Mouse (Mus musculus): ENCODE results near the gene Nrg4. TPM values are rescaled to one million over a fixed set of nuclear protein-coding genes. Genes with fewer than 3 reads are reported as not detected.
"Not testable (repeated sequence)": the region's sequence is repeated elsewhere in the genome, so short reads cannot be mapped to it uniquely, and the experiment has no call there.

The Nrg4 gene
- polyA plus RNA-seq, 1 experiment: 0.19 TPM

GRCm38 (mm10) chr9:55250595-55251247 is 75.9 kb downstream of the Nrg4 start:
- H3K36me3 ChIP-seq (ENCODE audit: control insufficient read depth, insufficient read depth): no peaks in the 10 kb centered on the region
- no peak overlapping the region for H3ac ChIP-seq (ENCODE audit: control insufficient read depth, insufficient read length)
- no peak overlapping the region for H3K4me2 ChIP-seq (ENCODE audit: low read depth)
- no peak for TF ChIP-seq SRF (IDR thresholded peaks at IDR 0.05; ENCODE audit: control insufficient read depth, insufficient read length, low read depth)
- TF ChIP-seq TCF12 (IDR thresholded peaks at IDR 0.05; ENCODE audit: insufficient read depth, poor library complexity, severe bottlenecking): no peak
- no peak for TF ChIP-seq MYOG (IDR thresholded peaks at IDR 0.05; ENCODE audit: control insufficient read depth in 1 of 3, insufficient read depth in 1 of 3, insufficient read length in 2 of 3, low read depth in 2 of 3)
- TF ChIP-seq MAX (IDR thresholded peaks at IDR 0.05; ENCODE audit: low read depth): no peak
- TF ChIP-seq USF1 (IDR thresholded peaks at IDR 0.05; ENCODE audit: low read depth): no peak
- no peak for TF ChIP-seq TCF3 (IDR thresholded peaks at IDR 0.05; ENCODE audit: insufficient read length, low read depth)
- no peak for TF ChIP-seq MYOD1 (IDR thresholded peaks at IDR 0.05; ENCODE audit: control insufficient read depth in 1 of 3, insufficient read length in 2 of 3, low read depth in 2 of 3)
- TF ChIP-seq CEBPB (IDR thresholded peaks at IDR 0.05; ENCODE audit: insufficient read depth, poor library complexity, severe bottlenecking): no peak
- TF ChIP-seq POLR2A (IDR thresholded peaks at IDR 0.05; ENCODE audit: insufficient read length, low read depth): no peak
- no peak for TF ChIP-seq POLR2AphosphoS2 (IDR thresholded peaks at IDR 0.05; ENCODE audit: insufficient read length, low read depth)
- no peak for TF ChIP-seq REST (IDR thresholded peaks at IDR 0.05; ENCODE audit: insufficient read depth, insufficient read length)
- TF ChIP-seq E2F4 (IDR thresholded peaks at IDR 0.05; ENCODE audit: insufficient read depth): no peak
- H3K4me3 ChIP-seq: no peak overlapping the region
- H3K27me3 ChIP-seq (ENCODE audit: control insufficient read depth, insufficient read depth, insufficient read length): no peaks in the 10 kb centered on the region
- H3K79me2 ChIP-seq (ENCODE audit: control insufficient read depth, insufficient read depth): no peaks in the 10 kb centered on the region

- no peaks in the 10 kb centered on the region for H3K79me2 ChIP-seq (ENCODE audit: control insufficient read depth, insufficient read depth)
- H3K4me2 ChIP-seq (ENCODE audit: low read depth): no peak overlapping the region
- H3K27me3 ChIP-seq (ENCODE audit: control insufficient read depth, insufficient read depth, insufficient read length): peaks cover under 1% of the 10 kb centered on the region
- no peak overlapping the region for H3ac ChIP-seq (ENCODE audit: control insufficient read depth, insufficient read length)
- no peaks in the 10 kb centered on the region for H3K36me3 ChIP-seq (ENCODE audit: control insufficient read depth, insufficient read depth)
- H3K4me3 ChIP-seq: no peak overlapping the region
- TF ChIP-seq TCF12 (IDR thresholded peaks at IDR 0.05; ENCODE audit: insufficient read depth, poor library complexity, severe bottlenecking) (no peak), POLR2A (IDR thresholded peaks at IDR 0.05; ENCODE audit: insufficient read length, low read depth) (no peak), CEBPB (IDR thresholded peaks at IDR 0.05; ENCODE audit: insufficient read depth, poor library complexity, severe bottlenecking) (no peak), E2F4 (IDR thresholded peaks at IDR 0.05; ENCODE audit: insufficient read depth) (no peak), USF1 (IDR thresholded peaks at IDR 0.05; ENCODE audit: low read depth) (no peak), REST (IDR thresholded peaks at IDR 0.05; ENCODE audit: insufficient read depth, insufficient read length) (no peak), SRF (IDR thresholded peaks at IDR 0.05; ENCODE audit: control insufficient read depth, insufficient read length, low read depth) (no peak), MYOD1 (IDR thresholded peaks at IDR 0.05; ENCODE audit: control insufficient read depth in 1 of 3, insufficient read length in 2 of 3, low read depth in 2 of 3) (no peak), MAX (IDR thresholded peaks at IDR 0.05; ENCODE audit: low read depth) (no peak), POLR2AphosphoS2 (IDR thresholded peaks at IDR 0.05; ENCODE audit: insufficient read length, low read depth) (no peak), TCF3 (IDR thresholded peaks at IDR 0.05; ENCODE audit: insufficient read length, low read depth) (no peak), MYOG (IDR thresholded peaks at IDR 0.05; ENCODE audit: control insufficient read depth in 1 of 3, insufficient read depth in 1 of 3, insufficient read length in 2 of 3, low read depth in 2 of 3) (no peak)
Observed at GRCm38 (mm10) chr9:55248465-55248864, 78.2 kb downstream of the Nrg4 start.

- no peak overlapping the region for H3ac ChIP-seq (ENCODE audit: control insufficient read depth, insufficient read length)
- no peaks in the 10 kb centered on the region for H3K36me3 ChIP-seq (ENCODE audit: control insufficient read depth, insufficient read depth)
- TF ChIP-seq MAX (IDR thresholded peaks at IDR 0.05; ENCODE audit: low read depth) (no peak), E2F4 (IDR thresholded peaks at IDR 0.05; ENCODE audit: insufficient read depth) (no peak)
- H3K4me2 ChIP-seq (ENCODE audit: low read depth): no peak overlapping the region
- H3K27me3 ChIP-seq (ENCODE audit: control insufficient read depth, insufficient read depth, insufficient read length): peaks cover 9% of the 10 kb centered on the region
- no peaks in the 10 kb centered on the region for H3K79me2 ChIP-seq (ENCODE audit: control insufficient read depth, insufficient read depth)
- H3K4me3 ChIP-seq: no peak overlapping the region
Observed at GRCm38 (mm10) chr9:55246918-55247317, 79.7 kb downstream of the Nrg4 start.

- H3K27me3 ChIP-seq (ENCODE audit: control insufficient read depth, insufficient read depth, insufficient read length): peaks cover 13% of the 10 kb centered on the region
- no peaks in the 10 kb centered on the region for H3K79me2 ChIP-seq (ENCODE audit: control insufficient read depth, insufficient read depth)
- no peak overlapping the region for H3ac ChIP-seq (ENCODE audit: control insufficient read depth, insufficient read length)
- no peak overlapping the region for H3K4me3 ChIP-seq
- no peak overlapping the region for H3K4me2 ChIP-seq (ENCODE audit: low read depth)
- TF ChIP-seq POLR2A (IDR thresholded peaks at IDR 0.05; ENCODE audit: insufficient read length, low read depth) (no peak), REST (IDR thresholded peaks at IDR 0.05; ENCODE audit: insufficient read depth, insufficient read length) (no peak), E2F4 (IDR thresholded peaks at IDR 0.05; ENCODE audit: insufficient read depth) (no peak), SRF (IDR thresholded peaks at IDR 0.05; ENCODE audit: control insufficient read depth, insufficient read length, low read depth) (no peak), CEBPB (IDR thresholded peaks at IDR 0.05; ENCODE audit: insufficient read depth, poor library complexity, severe bottlenecking) (no peak), POLR2AphosphoS2 (IDR thresholded peaks at IDR 0.05; ENCODE audit: insufficient read length, low read depth) (no peak), TCF12 (IDR thresholded peaks at IDR 0.05; ENCODE audit: insufficient read depth, poor library complexity, severe bottlenecking) (no peak), USF1 (IDR thresholded peaks at IDR 0.05; ENCODE audit: low read depth) (no peak), MYOD1 (IDR thresholded peaks at IDR 0.05; ENCODE audit: control insufficient read depth in 1 of 3, insufficient read length in 2 of 3, low read depth in 2 of 3) (no peak), TCF3 (IDR thresholded peaks at IDR 0.05; ENCODE audit: insufficient read length, low read depth) (no peak)
- no peaks in the 10 kb centered on the region for H3K36me3 ChIP-seq (ENCODE audit: control insufficient read depth, insufficient read depth)
Observed at GRCm38 (mm10) chr9:55246440-55246839, 80.2 kb downstream of the Nrg4 start.

DNA sequence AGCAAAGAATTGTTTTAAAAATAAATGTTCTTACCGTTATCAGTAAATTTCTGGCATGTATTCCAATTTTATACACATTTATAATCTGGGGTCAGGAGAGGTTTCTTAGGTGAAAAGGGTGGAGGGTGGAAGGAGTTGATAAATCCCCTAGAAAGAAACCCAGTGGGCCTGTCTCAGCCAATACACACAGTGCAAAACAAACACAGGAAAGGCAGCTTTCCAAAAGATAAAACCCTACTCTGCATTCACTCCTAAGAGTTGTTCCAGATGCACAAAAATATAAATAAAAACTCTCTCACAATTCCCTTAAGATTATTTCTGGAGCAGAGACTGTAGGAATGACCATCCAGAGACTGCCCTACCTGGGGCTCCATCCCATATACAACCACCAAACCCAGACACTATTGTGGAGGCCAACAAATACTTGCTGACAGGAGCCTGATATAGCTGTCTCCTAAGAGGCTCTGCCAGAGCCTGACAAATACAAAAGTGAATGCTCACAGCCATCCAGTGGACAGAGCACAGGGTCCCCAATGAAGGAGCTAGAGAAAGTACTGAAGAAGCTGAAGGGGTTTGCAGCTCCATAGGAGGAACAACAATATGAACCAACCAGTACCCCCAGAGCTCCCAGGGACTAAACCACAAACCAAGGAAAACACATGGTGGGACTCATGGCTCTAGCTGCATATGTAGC is 81.4 kb downstream of the Nrg4 start:
- not testable (repeated sequence) for H3K4me2 ChIP-seq (ENCODE audit: low read depth); H3K4me3 ChIP-seq; H3K36me3 ChIP-seq (ENCODE audit: control insufficient read depth, insufficient read depth); H3ac ChIP-seq (ENCODE audit: control insufficient read depth, insufficient read length); H3K79me2 ChIP-seq (ENCODE audit: control insufficient read depth, insufficient read depth)
- peaks cover 19% of the 10 kb centered on the region for H3K27me3 ChIP-seq (ENCODE audit: control insufficient read depth, insufficient read depth, insufficient read length)
